Mouse (Mus musculus) lung, adult 2 months (tissue): Measurements from ENCODE around the gene Gm39566.

Experiments
- CTCF ChIP-seq: fragments of 200-500 bp; IDR thresholded peaks from 2 replicates; pipeline ENCODE4 v1.5.1; 2011; ENCODE audit warnings: mild to moderate bottlenecking, low read length, control low read depth; ENCODE audit not compliant: insufficient read depth
- POLR2A ChIP-seq: fragments of 200-500 bp; IDR thresholded peaks from 2 replicates; pipeline ENCODE4 v1.6.1; 2011; ENCODE audit warnings: low read depth, mild to moderate bottlenecking, control low read depth, low read length, borderline replicate concordance; ENCODE audit errors: extremely low read depth

DNA sequence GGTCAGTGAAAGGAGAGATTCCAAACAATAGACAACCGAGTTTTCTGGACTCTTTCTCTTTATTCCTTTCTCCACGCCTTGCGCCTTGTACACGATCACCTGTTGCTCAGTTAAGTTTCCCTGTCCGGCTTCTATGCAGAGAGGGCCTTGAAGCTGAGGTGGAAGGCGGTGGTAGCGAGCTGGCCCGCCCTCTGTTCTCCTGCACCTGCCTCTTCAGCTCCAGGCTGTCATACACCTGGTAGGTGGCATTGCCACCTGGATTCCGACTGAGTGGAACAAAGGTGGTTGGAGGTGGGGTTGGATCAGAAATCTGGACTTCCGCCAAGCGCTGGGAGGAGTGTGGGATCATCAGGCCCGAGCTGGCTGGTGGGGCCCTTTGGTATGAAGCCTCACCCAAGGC lies 1.4 kb upstream of the Gm39566 start:
- no peak for TF ChIP-seq CTCF
- TF ChIP-seq POLR2A, result no peak
